Mouse (Mus musculus) spleen, postnatal 10 days (tissue): ENCODE data around the gene Gm11444.

ENCODE experiments used
- DNase-seq, 2 experiments: peaks; one replicate each; pipeline ENCODE4 v3.0.0; 2021 to 2022; ENCODE audit warnings: low spot score in 2 of 2

Gm11444 gene

GRCm38 (mm10) chr11:85835753-85836522 lies 14.2 kb downstream of the Gm11444 start:
- no peak for DNase-seq

GRCm38 (mm10) chr11:85835001-85835752 lies 15.0 kb downstream of the Gm11444 start:
- DNase-seq, result no peak

- no peak for DNase-seq
These were observed 15.7 kb downstream of the Gm11444 start for GRCm38 (mm10) chr11:85834386-85834931.

GRCm38 (mm10) chr11:85833761-85834385 lies 16.3 kb downstream of the Gm11444 start:
- DNase-seq, result no peak

GRCm38 (mm10) chr11:85833081-85833521 lies 17.0 kb downstream of the Gm11444 start:
- peak in 1 of 2 experiments; percentile 33 for DNase-seq

GRCm38 (mm10) chr11:85832231-85832924 lies 17.8 kb downstream of the Gm11444 start, which contains the start of gene Tbx2:
Gene Tbx2 (plus strand): TSS chr11:85832551.
- DNase-seq, result peak in 1 of 2 experiments; percentile 41

- DNase-seq, result no peak
These were observed 18.4 kb downstream of the Gm11444 start for GRCm38 (mm10) chr11:85831656-85832230.

GRCm38 (mm10) chr11:85830901-85831341 lies 19.2 kb downstream of the Gm11444 start:
- peak in 1 of 2 experiments; percentile 49 for DNase-seq

GRCm38 (mm10) chr11:85829520-85830440 lies 20.4 kb downstream of the Gm11444 start:
- DNase-seq, result no peak

- DNase-seq, result no peak
These were observed 21.2 kb downstream of the Gm11444 start for GRCm38 (mm10) chr11:85828691-85829519.

- DNase-seq, result no peak
These were observed 22.8 kb downstream of the Gm11444 start for GRCm38 (mm10) chr11:85827342-85827741.

GRCm38 (mm10) chr11:85825823-85826222 lies 24.3 kb downstream of the Gm11444 start:
- no peak for DNase-seq

- DNase-seq, result no peak
These were observed 25.1 kb downstream of the Gm11444 start for GRCm38 (mm10) chr11:85825031-85825430.

GRCm38 (mm10) chr11:85823794-85824193 lies 26.3 kb downstream of the Gm11444 start:
- no peak for DNase-seq

- DNase-seq, result peak; percentile 81 to 90
These were observed 27.0 kb downstream of the Gm11444 start for GRCm38 (mm10) chr11:85823181-85823580.

- DNase-seq, result no peak
These were observed 28.5 kb downstream of the Gm11444 start for GRCm38 (mm10) chr11:85821659-85822058.

GRCm38 (mm10) chr11:85820959-85821358 lies 29.2 kb downstream of the Gm11444 start:
- no peak for DNase-seq

GRCm38 (mm10) chr11:85818401-85818800 lies 31.7 kb downstream of the Gm11444 start:
- no peak for DNase-seq

- DNase-seq, result no peak
These were observed 33.7 kb downstream of the Gm11444 start for GRCm38 (mm10) chr11:85816471-85816870.
